21 mouse cellular contexts compared by ENCODE assay signal in genomic region chr10:22720781-22721529, GRCm38 (mm10). TPM values are rescaled to one million over a fixed set of nuclear protein-coding genes. Genes with fewer than 3 reads are reported as not detected.
DNase-seq lines count a peak whose midpoint lies in the region; ATAC-seq and TF ChIP-seq lines count a peak whose summit lies in the region.
"Had no signal": no experiment of that assay in that cellular context is flagged by ENCODE, and none has a peak within 500 bp of the region (broad histone marks: within the 10 kb centered on the region; RNA-seq: fewer than 3 reads in every experiment).

No protein-coding gene starts in this region.

- no peaks in the 10 kb centered on the region for H3K9me3 ChIP-seq in megakaryocyte, embryonic 14.5 days
- H3K9me3 ChIP-seq: embryonic facial prominence, embryonic 12.5 days; forebrain, embryonic 15.5 days; heart, embryonic 10.5 days; heart, embryonic 15.5 days; hindbrain, embryonic 13.5 days had no signal

- peaks cover 85% of the 10 kb centered on the region for H3K4me1 ChIP-seq in megakaryocyte, embryonic 14.5 days
- H3K4me1 ChIP-seq: embryonic facial prominence, embryonic 12.5 days had no signal

- H3K36me3 ChIP-seq in megakaryocyte, embryonic 14.5 days (replicated peaks; ENCODE audit: low read length): peaks cover 10% of the 10 kb centered on the region
- H3K36me3 ChIP-seq in macrophage (ENCODE audit: inconsistent target): no peaks in the 10 kb centered on the region
- H3K36me3 ChIP-seq: embryonic facial prominence, embryonic 12.5 days; forebrain, embryonic 15.5 days; heart, embryonic 10.5 days; heart, embryonic 15.5 days; hindbrain, embryonic 13.5 days had no signal

- H3K27me3 ChIP-seq in megakaryocyte, embryonic 14.5 days (replicated peaks): no peaks in the 10 kb centered on the region
- H3K27me3 ChIP-seq: embryonic facial prominence, embryonic 12.5 days; forebrain, embryonic 15.5 days; heart, embryonic 15.5 days; hindbrain, embryonic 13.5 days had no signal

- intact Hi-C loops in gastrocnemius, adult 2 months (cut with DNase I): no loop called here

- TF ChIP-seq CTCF in gastrocnemius, adult 2 months (IDR thresholded peaks at IDR 0.05): no peak

- no peak for DNase-seq in gastrocnemius, adult 2 months
- DNase-seq in gastrocnemius, adult 8-10 months (ENCODE audit: low spot score in 2 of 2): no peak
- no peak for DNase-seq in Muller cell, postnatal 12 days (ENCODE audit: inconsistent ontology term)
- DNase-seq in lung, postnatal 25 days (ENCODE audit: low spot score): no peak
- DNase-seq: adrenal gland, adult 2 months; adrenal gland, postnatal 25 days; cerebellum, adult 11 months; cerebellum, adult 8-10 months; cerebellum, postnatal 14 days; gastrocnemius, postnatal 36 days; heart, adult 18-20 months; heart, postnatal 14 days had no signal

- peak overlapping the region; percentile 80 for H3K27ac ChIP-seq in gastrocnemius, adult 2 months
- H3K27ac ChIP-seq in macrophage: peak overlapping the region; percentile 50
- H3K27ac ChIP-seq: embryonic facial prominence, embryonic 12.5 days; forebrain, embryonic 15.5 days; heart, embryonic 10.5 days; heart, embryonic 15.5 days; hindbrain, embryonic 13.5 days; hindbrain, postnatal 0 days had no signal

- H3K4me3 ChIP-seq in gastrocnemius, adult 2 months: no peak overlapping the region
- H3K4me3 ChIP-seq in megakaryocyte, embryonic 14.5 days (replicated peaks): peak overlapping the region; percentile 76
- no peak overlapping the region for H3K4me3 ChIP-seq in macrophage (ENCODE audit: inconsistent target)
- H3K4me3 ChIP-seq: embryonic facial prominence, embryonic 12.5 days; forebrain, embryonic 15.5 days; heart, embryonic 10.5 days; heart, embryonic 15.5 days; hindbrain, embryonic 13.5 days had no signal

- ATAC-seq in megakaryocyte, adult 5-6 weeks (ENCODE audit: poor library complexity, severe bottlenecking): no peak
- ATAC-seq: forebrain, embryonic 15.5 days; hindbrain, postnatal 0 days had no signal

- peaks cover 100% of the 10 kb centered on the region for H3K79me2 ChIP-seq in macrophage (ENCODE audit: inconsistent target)

- 89% methylated on average over 5 of the region's 5 CpGs for WGBS in macrophage (ENCODE audit: missing documents)

RNA-seq across cellular contexts. Expression of gene Tbpl1, which starts 10.8 kb away (rescaled TPM):
- total RNA-seq in gastrocnemius, adult 2 months (2021): 10 to 100 TPM; 16.0 to 22.6 TPM
- 10 to 100 TPM; 13.2 to 18.6 (median 16.8) TPM for total RNA-seq in gastrocnemius, adult 8-10 months (2022)
- polyA plus RNA-seq in megakaryocyte, embryonic 14.5 days (2012; ENCODE audit: insufficient read depth, low replicate concordance): 26.5 and 32.7 TPM in 2 replicates
- 37.3 and 47.3 TPM in 2 replicates for total RNA-seq in megakaryocyte, adult 5-6 weeks (2015)
- total RNA-seq in megakaryocyte, adult 5-6 weeks (2017): 31.0 and 43.9 TPM in 2 replicates
- 10 to 100 TPM; 11.4 to 45.6 (median 27.7) TPM for total RNA-seq in macrophage (2018; cell fraction: chromatin; rRNA removed)
- 10 to 100 TPM; 15.4 to 38.5 (median 27.6) TPM for total RNA-seq in macrophage (2018; cell fraction: cytosol; rRNA removed)
- 10 to 100 TPM; 11.3 to 36.3 (median 23.0) TPM for total RNA-seq in macrophage (2018; cell fraction: nucleus; rRNA removed)
- polyA plus RNA-seq in macrophage (2018): 18.3 to 26.9 TPM (median 18.6 TPM) in 3 replicates
